Mouse (Mus musculus) left cerebral cortex, adult 2 months (tissue): ENCODE data around the gene Ift43. TPM values are rescaled to one million over a fixed set of nuclear protein-coding genes. Genes with fewer than 3 reads are reported as not detected.
A peak's percentile ranks its signal among the peaks of the same experiment; 100 is the strongest.

Experiments
- DNase-seq, 2 experiments: peaks; one replicate each; pipeline ENCODE4 v3.0.0; 2021 to 2022; ENCODE audit warnings: low spot score in 2 of 2, mixed read lengths in 1 of 2; ENCODE audit errors: extremely low spot score in 1 of 2
- H3K27ac ChIP-seq: fragments of 200-600 bp; 2 replicates; pipeline ENCODE4 v1.8.1; 2022
- H3K4me3 ChIP-seq: fragments of 200-600 bp; 2 replicates; pipeline ENCODE4 v1.8.1; 2022
- CTCF ChIP-seq: fragments of 200-600 bp; IDR thresholded peaks from 2 replicates; pipeline ENCODE4 v1.8.1; 2022; ENCODE audit warnings: antibody characterized with exemption, mild to moderate bottlenecking, moderate library complexity
- intact Hi-C: fragments of 180-260 bp; cut with DNase I; formaldehyde crosslinking; loops from one replicate; pipeline ENCODE4 v1.15.1; 2025
- total RNA-seq, 2 experiments: library from RNA; stranded (reverse); gene quantifications; 2 replicates each; pipeline ENCODE4 v1.2.3; 2021

Ift43 gene
- total RNA-seq, 2 experiments from 2014 or later: 15.3 to 16.9 TPM

DNA sequence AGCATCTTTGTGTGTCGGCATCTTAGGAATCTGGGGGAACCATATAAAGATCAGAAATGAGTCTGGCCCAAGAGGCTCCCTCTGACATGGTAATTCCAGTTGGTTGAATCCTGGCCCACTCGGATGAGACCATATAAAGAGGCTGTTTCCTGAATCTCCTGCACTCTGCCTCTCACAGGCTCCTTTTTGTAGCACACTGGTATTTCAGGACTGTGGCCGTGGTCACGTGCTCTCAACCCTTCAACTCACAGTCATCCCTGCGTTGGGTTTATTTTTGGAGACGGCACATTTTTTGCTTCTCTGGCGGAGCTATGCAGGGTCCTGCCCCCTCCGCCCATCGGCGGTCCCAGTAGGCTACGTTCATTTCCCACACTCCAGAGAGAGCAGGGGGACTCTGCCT is 22.0 kb downstream of the Ift43 start:
- H3K27ac ChIP-seq: peak overlapping the region; percentile 80
- no peak for TF ChIP-seq CTCF
- intact Hi-C loops: no loop called here
- no peak for DNase-seq
- H3K4me3 ChIP-seq: no peak overlapping the region

DNA sequence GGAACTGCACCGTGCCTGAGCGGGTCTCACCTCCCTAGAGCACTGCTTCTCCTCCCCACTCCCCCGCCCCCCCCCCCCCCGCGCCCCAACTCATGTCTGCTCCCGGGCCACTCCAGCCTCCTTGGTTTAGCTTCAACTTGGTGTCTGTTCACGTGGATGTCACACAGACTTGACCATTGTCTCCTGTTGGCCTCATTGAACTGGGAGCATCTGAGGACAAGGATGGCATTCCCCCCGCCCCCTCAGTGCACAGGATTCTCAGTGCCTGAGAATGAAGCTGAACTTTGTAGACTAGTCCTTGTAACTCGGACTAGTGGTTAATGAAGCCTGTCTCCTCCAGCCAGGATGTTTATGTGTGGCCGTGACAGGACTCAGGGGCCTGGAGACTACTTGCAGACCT is 23.2 kb downstream of the Ift43 start:
- intact Hi-C loops: no loop called here
- Histone ChIP-seq H3K27ac (no peak overlapping the region; the same call in 1 of the 2 replicates), H3K4me3 (no peak overlapping the region)
- TF ChIP-seq CTCF: no peak
- DNase-seq: no peak

DNA sequence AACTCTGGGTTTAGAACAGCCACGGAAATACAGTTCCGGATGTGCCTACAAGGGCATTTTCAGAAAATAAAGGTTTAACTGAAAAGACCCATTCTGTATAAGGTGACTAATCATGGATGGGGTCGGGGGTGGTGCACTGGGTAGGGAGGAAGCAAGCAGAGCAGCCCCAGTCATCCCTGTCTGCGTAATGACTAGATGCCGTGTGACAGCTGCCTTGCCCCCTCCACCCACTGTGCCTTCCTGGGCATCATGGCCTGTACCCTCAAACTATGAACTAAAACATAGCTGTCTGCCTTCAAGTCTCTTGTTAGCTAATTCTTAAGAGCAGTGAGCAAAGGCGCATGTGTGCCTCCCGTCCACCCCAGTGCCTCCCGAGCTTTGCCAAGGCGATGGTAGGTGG is 23.7 kb downstream of the Ift43 start:
- no peak for TF ChIP-seq CTCF
- intact Hi-C loops: no loop called here
- Histone ChIP-seq H3K4me3 (no peak overlapping the region), H3K27ac (no peak overlapping the region; the same call in 1 of the 2 replicates)
- no peak for DNase-seq

DNA sequence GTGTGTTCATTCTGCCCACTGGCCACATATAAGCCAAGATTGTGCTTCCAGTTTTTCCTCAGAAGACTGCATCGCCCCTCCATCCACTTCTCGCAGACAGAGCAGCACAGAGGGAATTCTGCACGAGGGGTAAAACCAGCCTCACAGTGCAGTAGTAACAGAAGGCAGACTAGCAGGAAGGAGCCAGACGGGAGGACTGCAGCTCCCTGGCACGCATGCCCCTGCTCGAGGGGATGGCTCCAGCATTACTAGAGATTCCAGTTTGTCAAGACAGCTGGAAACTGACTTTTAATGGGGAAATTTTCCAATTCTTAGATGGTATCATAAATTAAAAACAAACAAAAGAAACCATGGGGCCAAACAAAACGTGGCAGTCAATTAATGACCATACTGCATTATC is 25.3 kb downstream of the Ift43 start:
- H3K27ac ChIP-seq: no peak overlapping the region
- no peak for DNase-seq
- intact Hi-C loops: no loop called here
- H3K4me3 ChIP-seq: no peak overlapping the region
- TF ChIP-seq CTCF: no peak

DNA sequence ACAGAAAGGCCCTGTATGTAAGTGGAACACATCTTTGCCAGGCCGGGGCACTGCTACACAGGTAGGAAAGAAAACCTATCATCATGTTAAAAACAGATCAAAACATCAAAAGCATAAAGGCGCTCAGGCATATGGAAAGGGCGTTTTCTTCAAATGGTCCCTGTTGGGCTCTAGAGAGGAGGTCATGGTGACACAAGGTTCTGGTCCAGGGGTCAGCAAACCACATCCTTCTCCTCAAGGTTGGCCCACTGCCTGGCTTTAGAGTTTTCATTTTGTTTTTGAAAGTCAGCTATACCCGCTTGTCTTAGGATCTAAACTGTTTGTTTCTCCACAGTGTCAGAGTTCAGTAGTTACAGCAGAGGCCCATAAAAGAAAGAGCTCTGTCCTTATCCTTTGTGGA is 27.2 kb downstream of the Ift43 start:
- intact Hi-C loops: no loop called here
- no peak for TF ChIP-seq CTCF
- Histone ChIP-seq H3K4me3 (no peak overlapping the region), H3K27ac (no peak overlapping the region)
- DNase-seq: no peak

DNA sequence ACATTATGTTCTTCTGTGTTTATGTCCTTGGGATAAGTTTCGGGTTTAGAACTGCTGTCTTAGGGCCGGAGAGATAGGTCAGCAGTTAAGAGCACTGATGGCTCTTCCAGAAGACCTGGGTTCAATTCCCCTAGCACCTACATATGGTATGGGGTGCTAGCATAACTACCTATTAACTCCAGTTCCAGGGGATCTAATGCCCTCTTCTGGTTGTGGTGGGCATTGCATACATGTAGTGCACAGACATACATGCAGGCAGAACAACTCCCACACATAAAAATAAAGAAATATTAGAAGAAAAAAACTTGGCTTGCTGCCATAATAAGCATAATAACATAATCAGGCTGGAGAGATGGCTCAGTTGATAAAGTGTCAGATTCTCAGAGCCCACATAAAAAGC is 28.3 kb downstream of the Ift43 start:
- intact Hi-C loops: no loop called here
- no peak overlapping the region for H3K4me3 ChIP-seq
- no peak for DNase-seq
- no peak overlapping the region for H3K27ac ChIP-seq
- TF ChIP-seq CTCF: peak; percentile 49

DNA sequence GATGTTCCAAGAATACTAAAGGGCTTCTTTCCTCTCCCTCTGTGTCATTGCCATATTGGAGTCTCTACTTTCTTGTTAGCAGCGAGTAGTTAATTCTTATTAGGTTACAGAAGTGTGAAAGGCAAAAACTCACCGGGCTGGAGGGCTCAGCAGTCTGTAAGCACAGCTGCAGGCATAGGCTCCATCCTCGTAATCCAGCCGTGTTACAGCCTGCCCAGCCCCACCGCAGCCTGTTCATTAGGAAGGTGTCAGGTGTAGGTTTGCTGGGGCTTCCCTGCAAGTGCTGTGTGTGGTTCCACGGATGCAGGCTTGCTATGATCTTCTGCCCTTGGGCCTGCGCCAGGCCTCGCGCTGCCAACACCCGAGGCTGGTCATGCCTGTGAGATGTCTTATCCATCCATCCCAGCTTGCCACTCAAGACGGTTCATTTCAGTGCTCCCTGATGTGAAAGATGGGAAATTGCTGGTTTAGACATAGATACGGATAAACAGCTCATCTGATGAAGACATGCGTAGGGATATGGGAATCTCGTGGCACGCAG is 34.0 kb downstream of the Ift43 start:
- no peak overlapping the region for H3K27ac ChIP-seq
- intact Hi-C loops: no loop called here
- DNase-seq: no peak
- TF ChIP-seq CTCF: no peak
- H3K4me3 ChIP-seq: no peak overlapping the region

DNA sequence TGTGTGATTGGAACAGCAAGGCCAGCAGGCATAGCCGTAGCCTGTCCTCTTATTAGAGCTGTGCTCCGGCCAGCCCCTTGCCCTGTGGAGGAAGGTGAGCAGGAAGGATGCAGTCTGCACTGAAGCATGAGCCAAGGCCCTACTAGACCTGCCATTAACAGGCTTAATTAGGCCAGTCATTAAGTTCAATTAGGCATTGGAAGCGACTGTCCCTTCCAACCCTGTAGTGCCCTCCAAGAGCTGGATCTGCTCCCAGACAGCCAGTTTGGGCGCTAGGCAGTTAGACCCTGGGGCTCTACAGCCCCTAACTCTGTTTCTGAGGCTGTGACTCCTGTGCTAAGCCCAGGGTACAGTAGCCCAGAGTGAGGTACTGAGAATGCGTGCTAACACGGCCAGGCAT is 41.7 kb downstream of the Ift43 start:
- Histone ChIP-seq H3K4me3 (no peak overlapping the region), H3K27ac (no peak overlapping the region)
- no peak for DNase-seq
- TF ChIP-seq CTCF: no peak
- intact Hi-C loops: no loop called here

DNA sequence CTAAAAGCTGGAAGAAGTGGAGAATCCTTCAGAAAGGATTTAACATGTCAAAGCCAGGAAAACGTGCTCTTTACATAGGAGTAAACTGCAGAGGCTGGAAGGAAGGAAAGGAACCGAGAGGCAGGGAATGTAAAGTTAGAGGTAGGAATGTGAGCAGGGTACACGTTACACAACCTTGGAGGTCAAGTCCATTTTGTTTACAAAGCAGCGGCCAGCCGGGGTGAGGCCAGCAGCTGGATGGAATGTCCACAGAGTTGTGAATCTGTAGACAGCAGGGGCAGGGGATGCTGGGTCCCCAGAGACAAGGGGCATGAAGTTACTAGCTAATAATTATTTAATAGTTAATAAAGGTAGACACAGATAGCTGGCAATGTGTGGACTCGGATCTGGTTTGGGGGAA is 45.8 kb downstream of the Ift43 start:
- H3K27ac ChIP-seq: no peak overlapping the region
- no peak overlapping the region for H3K4me3 ChIP-seq
- no peak for DNase-seq
- no peak for TF ChIP-seq CTCF
- intact Hi-C loops: no loop called here

DNA sequence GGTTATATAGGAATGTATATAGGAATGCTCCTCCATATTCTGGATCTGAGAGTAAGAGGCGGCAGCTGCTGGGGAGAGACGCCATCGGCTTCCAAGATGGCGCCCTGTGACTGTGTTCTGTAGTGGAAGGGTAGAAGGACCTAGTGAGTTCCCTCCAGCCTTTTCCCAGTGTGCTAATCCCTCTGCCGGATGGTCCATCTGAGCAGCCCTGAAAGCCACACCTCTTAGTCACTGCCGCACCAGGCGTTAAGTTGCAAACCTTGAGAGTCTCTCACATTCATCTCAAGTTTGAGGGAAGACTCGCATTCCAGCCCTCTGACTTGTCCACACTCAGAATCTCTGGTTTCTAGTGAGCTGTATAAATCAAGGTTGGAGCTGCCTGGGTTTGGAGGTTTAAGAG is 46.7 kb downstream of the Ift43 start:
- H3K27ac ChIP-seq: no peak overlapping the region
- no peak for DNase-seq
- intact Hi-C loops: no loop called here
- TF ChIP-seq CTCF: no peak
- no peak overlapping the region for H3K4me3 ChIP-seq

DNA sequence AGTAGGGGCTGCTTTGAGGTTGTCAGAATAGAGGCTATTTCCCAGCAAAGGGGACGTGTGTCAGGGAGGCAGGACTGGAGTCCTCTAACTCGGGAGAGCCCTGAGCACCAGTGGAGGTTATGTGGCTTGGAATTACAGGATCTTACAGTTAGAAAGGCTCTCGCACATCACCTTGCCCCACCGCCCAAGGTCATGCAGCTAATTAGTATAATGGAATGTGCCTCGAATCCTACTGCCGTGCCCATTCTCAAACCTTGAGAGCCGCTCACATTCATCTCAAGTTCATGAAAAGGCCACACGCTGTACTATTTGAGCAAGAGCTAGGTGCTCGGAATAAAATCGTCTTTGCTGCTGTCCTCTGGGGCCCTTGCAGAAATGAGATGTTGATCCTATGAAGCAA is 47.4 kb downstream of the Ift43 start:
- Histone ChIP-seq H3K27ac (no peak overlapping the region), H3K4me3 (no peak overlapping the region)
- no peak for DNase-seq
- TF ChIP-seq CTCF: no peak
- intact Hi-C loops: no loop called here

DNA sequence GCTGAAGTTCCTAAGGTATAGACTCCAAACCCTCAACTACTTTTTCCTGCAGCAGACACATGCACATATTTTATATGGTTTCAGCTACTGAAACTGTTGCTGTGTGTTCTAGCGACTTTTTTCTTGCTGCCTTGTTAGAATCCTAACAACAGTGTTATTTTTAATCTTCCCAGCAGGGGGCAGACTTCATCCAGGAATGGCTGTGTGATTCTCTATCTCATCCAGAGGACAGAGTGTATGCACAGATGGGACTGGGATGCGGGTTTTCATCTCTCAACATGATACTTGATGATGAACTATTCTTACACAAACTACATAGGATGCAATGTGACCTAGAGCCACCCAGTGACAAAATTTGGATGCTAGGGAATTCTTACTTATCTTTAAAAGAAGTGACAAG is 50.5 kb downstream of the Ift43 start:
- Histone ChIP-seq H3K27ac (no peak overlapping the region), H3K4me3 (no peak overlapping the region)
- TF ChIP-seq CTCF: peak; percentile 85
- peak; percentile 62 to 67 for DNase-seq
- intact Hi-C loops: loop anchor here (1.0 to 2.0 kb wide), 4 partner anchors 173 to 482 kb away; no protein-coding TSS in a partner anchor

DNA sequence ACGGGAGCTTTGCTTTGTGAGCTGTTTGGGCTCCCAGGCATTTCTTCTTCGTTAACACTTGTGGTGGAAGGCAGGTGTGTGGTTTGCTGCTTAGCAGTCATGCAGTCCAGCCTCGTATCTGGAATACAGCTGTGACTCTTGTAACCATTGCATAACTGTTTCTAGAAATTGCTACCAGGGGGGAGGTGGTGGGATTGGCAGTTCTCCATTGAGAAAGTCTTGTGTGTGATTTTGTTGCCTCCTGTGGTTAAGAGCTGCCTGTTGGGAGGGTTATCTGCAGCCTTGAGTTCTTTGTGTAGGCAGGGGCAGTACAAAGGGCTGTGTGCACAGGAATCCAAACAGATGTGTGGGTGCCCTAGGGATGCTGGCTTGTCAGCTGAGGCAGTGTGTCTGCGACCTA is 53.4 kb downstream of the Ift43 start:
- DNase-seq: no peak
- no peak overlapping the region for H3K4me3 ChIP-seq
- intact Hi-C loops: no loop called here
- no peak overlapping the region for H3K27ac ChIP-seq
- no peak for TF ChIP-seq CTCF
